Mouse (Mus musculus): Measurements from ENCODE around the gene Agps. TPM values are rescaled to one million over a fixed set of nuclear protein-coding genes. Genes with fewer than 3 reads are reported as not detected.

Agps gene
- polyA plus RNA-seq, 1 experiment from 2014 or later: 49.5 TPM

Other genes starting within 250 kb of the Agps start
- 188 and 209 TPM in 2 replicates for gene Hnrnpa3, start 172.9 kb upstream of the Agps start, polyA plus RNA-seq (2016; fragmentation: Nextera tagmentation; extraction: Ambion mirVana)
- gene Nfe2l2, start 127.5 kb upstream of the Agps start, polyA plus RNA-seq (2016; fragmentation: Nextera tagmentation; extraction: Ambion mirVana): 42.8 and 45.0 TPM in 2 replicates
- 6.1 and 8.1 TPM in 2 replicates for gene Ttc30b, start 106.4 kb downstream of the Agps start, polyA plus RNA-seq (2016; fragmentation: Nextera tagmentation; extraction: Ambion mirVana)
- 0.60 and 0.64 TPM in 2 replicates for gene Ttc30a2, start 146.0 kb downstream of the Agps start, polyA plus RNA-seq (2016; fragmentation: Nextera tagmentation; extraction: Ambion mirVana)
- gene Ttc30a1, start 149.8 kb downstream of the Agps start, polyA plus RNA-seq (2016; fragmentation: Nextera tagmentation; extraction: Ambion mirVana): 7.0 and 7.4 TPM in 2 replicates

Data from heart, embryonic 10.5 days (tissue).